Mouse (Mus musculus): ENCODE data around the gene Fndc3b.

Gene Fndc3b

DNA sequence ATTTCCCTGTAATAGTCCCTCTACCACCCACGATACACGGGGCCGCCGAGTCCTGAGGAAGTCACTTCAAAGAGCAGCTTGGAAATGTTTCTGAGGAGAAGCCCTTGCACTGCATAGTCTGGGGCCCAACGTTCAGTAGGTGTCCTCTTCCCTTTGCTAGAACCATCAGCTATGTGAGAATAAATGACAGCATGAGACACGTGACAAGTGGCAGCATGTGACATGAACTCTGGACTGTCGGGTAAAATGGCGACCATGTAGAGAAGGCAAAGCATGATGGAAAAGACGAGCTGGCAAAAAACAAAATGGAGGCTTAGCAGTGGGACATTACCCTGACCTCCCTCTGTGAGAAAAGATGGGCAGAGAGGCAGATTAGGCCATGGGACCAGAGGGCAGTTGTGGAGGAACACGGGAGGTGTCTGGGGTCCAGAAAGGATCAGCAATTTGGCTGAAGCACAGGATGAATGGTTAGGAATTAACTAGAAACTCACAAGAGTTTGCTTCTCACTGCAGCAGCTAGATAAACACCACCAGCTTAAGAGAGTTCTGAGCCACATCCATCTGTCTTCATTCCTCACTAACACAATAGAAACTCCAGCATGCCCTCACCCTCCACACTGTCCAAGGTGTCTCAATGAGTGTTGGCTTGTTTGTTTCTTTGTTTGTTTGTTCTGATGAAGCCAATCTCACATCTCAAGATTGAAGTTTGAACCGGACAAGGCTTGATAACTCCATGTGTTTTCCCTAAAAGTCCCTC is 118.2 kb downstream of the Fndc3b start:
- no peak for DNase-seq (ENCODE audit: low spot score in 2 of 2)

GRCm38 (mm10) chr3:27590823-27591222 is 120.3 kb downstream of the Fndc3b start:
- DNase-seq (ENCODE audit: low spot score in 2 of 2), result no peak

DNA sequence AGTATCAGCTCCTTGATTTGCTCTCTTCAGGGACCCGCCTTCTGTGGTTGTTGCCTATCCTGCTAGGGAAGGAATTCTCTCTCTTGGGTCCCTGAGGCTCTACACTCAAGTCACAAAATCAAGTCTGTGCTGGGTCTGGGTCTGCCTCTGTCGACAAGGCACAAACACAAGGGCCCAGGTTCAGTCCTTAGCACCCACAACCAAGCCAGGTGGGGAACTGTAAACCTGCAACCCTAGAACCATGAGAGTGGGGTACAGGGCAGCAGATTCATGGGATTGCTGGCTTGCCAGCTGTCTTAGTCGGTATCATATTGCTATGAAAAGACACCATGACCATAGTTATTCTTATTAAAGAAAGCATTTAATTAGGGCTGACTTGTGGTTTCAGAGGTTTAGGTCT is 121.8 kb downstream of the Fndc3b start:
- DNase-seq (ENCODE audit: low spot score in 2 of 2), result no peak

- no peak for DNase-seq (ENCODE audit: low spot score in 2 of 2)
Observed at GRCm38 (mm10) chr3:27588604-27589003, 122.5 kb downstream of the Fndc3b start.

DNA sequence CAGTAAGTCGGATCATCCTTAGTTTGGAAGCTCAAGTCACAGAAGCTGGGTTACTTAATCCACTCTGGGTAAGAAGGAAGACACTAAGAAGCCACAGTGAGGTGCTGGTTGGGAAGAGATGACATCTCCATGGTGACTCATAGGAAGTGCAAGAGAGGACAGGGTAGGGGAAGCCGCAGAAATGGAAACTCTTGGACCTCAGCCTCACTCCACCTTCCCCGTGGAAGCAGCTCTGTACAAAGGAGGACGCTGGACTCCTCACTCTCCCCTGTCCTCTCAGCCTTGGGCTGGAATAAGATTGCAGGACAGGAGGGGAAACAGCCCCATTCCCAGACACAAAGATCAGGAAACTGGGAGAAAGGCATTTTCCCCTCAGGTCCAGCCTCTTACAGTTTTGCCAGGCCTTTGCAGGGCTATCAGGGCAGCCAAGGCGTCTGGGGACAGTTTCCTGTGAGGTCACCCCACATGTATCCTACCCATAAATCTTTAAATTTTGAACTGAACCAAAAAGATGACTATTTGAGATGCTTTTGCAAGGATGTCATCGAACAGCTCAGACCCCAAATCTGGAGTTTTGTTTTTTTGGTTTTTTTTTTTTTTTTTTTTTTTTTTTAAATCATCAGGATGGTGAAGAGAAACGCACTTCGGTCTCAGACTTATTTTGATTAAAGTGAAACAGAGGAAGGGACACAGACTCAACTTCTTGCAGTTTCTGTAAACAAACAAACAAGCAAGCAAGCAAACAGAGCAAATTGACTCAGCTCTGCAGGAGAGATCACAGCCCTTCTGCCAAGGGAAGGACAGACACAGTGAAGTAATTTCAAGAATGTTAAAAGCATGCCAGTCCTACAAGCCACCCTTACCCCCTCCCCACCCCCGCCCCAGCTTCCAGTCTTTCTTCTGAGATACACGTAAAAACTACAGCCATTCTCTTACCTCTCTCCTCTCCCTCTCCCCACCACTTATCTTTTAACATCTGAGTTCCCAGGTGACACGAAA is 126.2 kb downstream of the Fndc3b start:
- DNase-seq (ENCODE audit: low spot score in 2 of 2), result no peak

DNA sequence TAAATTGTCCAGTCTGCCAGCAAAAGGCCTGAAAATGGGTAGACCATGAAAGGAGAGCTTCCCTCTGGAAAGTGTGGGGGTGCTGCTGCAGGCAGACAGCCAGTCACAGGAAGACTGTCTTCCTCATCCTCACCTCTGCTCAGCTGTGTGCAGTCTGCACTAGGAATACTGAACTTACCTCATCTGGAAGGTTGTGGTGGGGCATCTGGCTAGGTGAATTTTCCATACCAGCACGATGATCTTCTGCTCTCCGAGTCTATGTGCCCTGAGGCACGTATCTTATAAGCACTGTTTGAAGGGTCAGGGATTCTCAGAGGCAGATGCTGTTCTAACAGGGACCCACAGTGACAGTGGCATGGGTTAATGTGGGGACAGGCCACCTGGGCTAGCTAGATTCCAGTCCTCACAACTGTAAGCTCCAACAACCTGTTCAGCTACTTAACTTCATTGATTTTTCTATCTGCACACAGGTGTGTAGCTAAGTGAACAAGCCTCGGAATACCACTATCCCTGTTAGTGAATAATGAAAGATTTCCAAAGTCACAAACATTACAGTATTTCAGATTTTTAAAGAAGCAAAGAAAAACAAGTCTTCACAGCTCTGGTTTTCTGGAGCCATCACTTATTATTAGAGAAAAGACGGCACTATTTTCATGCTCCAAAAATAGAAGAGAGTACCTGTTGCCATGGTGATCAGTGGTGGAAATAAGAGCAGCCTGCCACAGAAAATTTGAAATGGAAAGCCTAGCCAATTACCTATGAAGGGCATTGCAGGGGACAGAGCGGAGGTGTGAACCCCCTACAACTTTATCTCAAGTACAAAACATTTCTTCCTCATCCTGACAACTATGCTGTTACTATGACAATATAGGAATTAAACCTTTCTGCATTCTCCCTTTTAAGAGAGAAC is 128.9 kb downstream of the Fndc3b start:
- DNase-seq (ENCODE audit: low spot score in 2 of 2), result no peak

GRCm38 (mm10) chr3:27580956-27581355 is 130.2 kb downstream of the Fndc3b start:
- DNase-seq (ENCODE audit: low spot score in 2 of 2), result no peak

- DNase-seq (ENCODE audit: low spot score in 2 of 2), result no peak
Observed at GRCm38 (mm10) chr3:27579894-27580613, 131.1 kb downstream of the Fndc3b start.

DNA sequence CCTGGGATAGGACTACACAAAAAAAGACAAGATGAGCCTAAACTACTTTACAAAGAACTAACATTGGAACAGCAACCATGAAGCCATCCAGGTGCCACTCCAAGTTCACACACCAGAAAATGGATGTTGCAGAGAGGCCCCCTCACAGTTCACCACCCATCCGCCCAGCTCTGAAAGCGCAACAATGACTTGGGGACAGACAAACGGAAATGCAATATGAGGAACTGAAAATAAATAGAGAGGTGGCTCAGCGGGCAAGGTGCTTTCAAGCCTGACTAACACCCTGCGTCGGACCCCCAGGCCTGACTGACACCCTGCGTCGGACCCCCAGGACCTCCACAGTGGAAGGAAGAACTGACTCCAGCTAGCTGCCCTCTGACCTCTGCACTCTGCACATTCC is 131.9 kb downstream of the Fndc3b start:
- DNase-seq (ENCODE audit: low spot score in 2 of 2), result no peak

DNA sequence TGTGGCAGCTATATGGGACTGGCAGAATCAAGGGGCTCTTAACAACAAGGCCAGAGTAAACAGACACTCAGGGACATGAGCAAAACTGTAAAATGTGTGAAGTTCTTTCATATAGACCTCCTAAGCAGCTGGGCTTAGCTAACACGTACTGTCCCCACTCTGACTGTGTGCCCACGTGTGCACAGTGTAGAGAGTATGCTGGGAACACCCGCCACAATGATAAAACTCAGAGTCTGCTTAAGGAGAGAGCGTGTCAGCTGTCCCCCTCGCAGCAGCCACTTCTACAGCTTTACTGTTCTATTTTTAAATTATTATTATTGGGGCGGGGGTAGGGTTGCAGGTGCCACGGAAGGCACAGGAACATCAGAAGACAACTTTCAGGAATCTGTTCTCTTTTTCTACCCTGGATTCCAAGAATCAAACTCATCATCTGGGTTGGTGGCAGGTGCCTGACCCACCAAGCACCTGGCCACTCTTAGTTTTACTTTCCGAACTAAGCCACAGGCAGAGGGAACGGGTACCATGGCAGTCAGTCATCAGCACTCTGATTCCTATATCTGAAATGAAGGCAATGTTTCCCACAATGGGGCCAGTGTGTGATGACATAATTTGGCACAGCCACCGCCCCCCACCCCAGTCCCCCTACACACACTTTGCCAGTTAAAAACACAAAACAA is 133.6 kb downstream of the Fndc3b start:
- no peak for DNase-seq (ENCODE audit: low spot score in 2 of 2)

- no peak for DNase-seq (ENCODE audit: low spot score in 2 of 2)
Observed at GRCm38 (mm10) chr3:27574241-27574640, 136.9 kb downstream of the Fndc3b start.

DNA sequence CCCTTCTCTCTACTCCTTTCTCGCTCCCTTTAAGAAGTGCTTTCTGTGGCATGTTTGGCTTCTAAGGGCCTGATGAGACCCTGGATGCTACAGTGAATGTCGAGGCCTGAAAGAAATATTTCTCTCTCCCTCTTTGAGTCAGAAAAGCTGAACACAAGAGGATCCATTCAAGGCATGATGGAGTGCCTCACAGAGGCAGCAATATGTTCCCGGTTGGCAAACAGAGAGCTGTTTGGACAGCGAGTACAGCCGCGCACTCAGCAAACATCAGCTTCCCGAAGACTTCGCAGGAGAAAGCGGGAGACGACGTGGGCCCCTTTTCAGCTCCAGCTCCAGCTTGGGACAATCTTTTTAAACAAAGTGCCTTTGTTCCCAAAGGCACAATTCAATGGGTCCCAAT is 137.6 kb downstream of the Fndc3b start:
- no peak for DNase-seq (ENCODE audit: low spot score in 2 of 2)

GRCm38 (mm10) chr3:27572305-27572704 is 138.8 kb downstream of the Fndc3b start:
- DNase-seq (ENCODE audit: low spot score in 2 of 2), result no peak

DNA sequence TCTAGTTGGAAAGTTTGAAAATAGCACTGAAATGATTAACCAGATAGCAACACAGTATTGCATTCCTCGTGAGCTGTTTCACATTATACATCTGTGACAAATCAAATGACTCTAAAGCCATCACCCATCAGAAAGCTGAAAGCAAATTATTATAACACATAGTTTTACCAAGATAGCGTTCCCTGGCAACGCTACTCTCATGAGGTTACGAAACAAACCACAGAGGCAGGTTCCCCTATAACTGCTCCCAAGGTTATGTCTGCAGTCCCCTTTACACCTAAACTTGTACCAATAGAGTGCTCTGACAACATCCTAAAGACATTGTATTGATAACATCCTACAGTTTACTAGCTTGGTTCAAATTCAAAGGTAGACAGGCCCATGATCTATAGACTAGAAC is 145.8 kb downstream of the Fndc3b start:
- no peak for DNase-seq (ENCODE audit: low spot score in 2 of 2)

GRCm38 (mm10) chr3:27563047-27563624 is 148.0 kb downstream of the Fndc3b start:
- no peak for DNase-seq (ENCODE audit: low spot score in 2 of 2)

- no peak for DNase-seq (ENCODE audit: low spot score in 2 of 2)
Observed at GRCm38 (mm10) chr3:27562476-27562875, 148.6 kb downstream of the Fndc3b start.

DNA sequence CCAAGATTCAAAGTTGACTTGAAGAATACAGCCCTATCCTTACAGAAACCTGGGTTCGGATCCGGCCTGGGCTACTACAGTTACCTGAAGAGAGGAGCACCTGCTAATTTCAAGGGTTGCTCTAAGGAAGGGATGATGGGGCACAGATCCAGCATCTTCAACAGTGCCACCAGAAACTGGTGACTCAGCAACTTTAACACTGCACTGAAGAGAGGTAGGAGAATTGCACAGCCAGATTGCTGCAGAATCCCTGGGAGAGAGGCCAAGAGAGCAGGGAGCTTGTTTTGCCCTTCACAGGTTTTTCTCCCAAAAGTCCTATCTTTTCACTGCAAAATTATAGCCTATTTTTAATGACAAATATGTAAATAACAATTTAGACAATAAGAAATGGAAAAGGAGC is 149.2 kb downstream of the Fndc3b start:
- no peak for DNase-seq (ENCODE audit: low spot score in 2 of 2)

DNA sequence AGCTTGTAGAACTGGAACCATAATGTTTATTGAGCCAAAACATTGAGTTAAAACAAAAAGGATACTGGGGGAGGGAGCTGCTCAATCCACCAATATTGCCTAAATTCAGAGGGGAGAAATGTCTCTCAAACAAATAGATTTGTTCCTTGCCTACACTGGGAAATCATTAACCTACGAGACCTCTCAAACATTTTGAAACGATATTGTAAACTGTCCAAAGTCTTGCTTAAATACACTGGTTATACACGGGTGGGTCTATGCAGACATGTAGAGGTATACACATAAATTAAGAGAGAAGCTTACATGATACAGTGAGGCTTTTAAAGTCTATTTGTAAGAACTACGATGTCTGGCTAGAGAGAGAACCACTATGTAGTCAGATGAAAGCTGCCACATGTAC is 151.8 kb downstream of the Fndc3b start:
- no peak for DNase-seq (ENCODE audit: low spot score in 2 of 2)

- no peak for DNase-seq (ENCODE audit: low spot score in 2 of 2)
Observed at GRCm38 (mm10) chr3:27557100-27558004, 153.8 kb downstream of the Fndc3b start.

Data from frontal cortex, postnatal 14 days (tissue).